Mouse (Mus musculus): ENCODE measurements around the gene Slc7a9.

Gene Slc7a9

DNA sequence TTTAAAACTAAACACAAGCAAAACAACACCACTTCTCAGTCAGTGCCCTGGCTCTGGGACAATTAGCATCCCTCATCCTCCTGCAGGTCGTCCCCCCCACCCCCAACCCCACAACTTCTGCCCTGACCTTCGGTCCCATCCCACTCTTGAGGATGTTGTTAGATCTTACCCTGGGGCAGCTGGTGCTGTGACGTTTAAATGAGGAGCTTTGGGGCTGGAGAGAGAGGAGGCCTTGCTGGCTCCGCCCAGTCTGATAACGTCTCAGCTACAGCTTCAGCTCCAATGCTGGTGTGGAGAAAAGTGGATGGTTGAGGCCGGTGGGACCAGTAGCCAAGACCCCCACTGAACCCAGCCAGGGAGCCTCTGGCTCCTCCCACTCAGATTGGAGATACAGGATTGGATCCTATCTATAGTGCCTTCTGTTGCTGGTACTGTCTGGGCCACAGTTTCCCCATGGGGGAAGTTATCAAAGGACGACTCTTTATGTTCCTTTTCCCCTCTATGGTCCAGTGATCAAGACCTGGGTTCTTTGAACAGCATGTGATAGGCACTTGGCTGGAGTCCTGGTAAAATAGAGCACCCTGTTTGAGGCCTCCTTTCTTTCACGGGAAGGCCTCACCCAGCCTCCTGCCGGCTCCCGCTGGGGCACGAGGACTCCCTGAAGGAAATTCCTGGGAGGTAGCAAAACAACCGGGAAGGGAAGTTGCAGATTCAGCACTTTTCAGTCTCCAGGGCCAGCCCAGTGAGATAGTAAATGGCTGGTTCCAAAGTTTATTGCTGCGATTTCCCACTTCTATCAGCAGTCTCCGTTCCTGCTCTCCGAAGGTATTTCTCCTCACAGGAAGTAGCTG is at the start of gene Slc7a9:
Gene Slc7a9, plus strand, starts transcription at position 801 of the 851 bp plus-strand sequence.
- DNase-seq (ENCODE audit: low read depth, low spot score), result no peak

- no peak for DNase-seq (ENCODE audit: low read depth, low spot score)
Measured at GRCm38 (mm10) chr7:35401169-35401568, 47.4 kb upstream of the Slc7a9 start.

- DNase-seq (ENCODE audit: low read depth, low spot score), result no peak
Measured at GRCm38 (mm10) chr7:35415226-35415625, 33.4 kb upstream of the Slc7a9 start.

DNA sequence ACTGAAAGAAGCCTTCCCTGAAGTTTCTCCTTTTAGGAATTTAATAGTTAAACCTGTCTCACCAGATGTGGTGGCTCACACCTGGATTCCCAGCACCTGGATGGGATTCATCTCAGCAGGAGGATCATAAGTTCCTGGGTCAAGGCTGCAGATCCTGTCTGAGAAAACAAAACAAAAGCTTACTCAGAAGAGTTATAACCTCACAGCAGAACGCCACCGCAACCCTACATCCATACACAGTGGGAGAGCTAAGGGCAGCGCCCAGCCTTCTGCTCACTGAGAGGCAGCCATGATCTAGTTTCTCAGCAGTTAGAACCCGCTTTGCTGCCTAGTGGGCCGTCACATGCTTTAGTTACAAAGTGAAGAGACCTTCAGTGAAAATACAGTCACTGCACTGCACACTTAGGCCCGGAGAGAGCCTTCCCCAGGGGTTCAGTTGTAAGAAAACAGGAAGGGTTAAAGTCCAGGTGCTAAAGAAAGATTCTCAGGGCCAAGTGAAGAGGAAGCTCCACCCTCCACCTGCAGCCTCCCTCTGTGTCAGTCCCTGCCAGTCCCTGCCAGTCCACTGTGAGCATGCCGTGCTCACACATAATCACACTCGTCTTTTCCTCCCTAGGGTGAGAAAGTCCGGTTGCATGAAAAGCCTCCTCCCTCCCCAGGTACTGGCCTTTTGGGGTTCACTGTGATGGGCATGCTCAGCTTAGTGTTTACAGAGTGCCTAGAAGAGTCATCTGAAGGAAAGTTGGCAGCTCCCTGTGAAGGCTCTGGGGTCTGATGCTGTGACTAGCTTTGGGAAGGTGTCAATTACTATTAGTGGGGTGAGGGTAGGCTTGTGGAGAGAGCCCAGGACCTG is 32.6 kb upstream of the Slc7a9 start:
- DNase-seq (ENCODE audit: low read depth, low spot score), result no peak

GRCm38 (mm10) chr7:35416654-35416948 is 32.0 kb upstream of the Slc7a9 start:
- DNase-seq (ENCODE audit: low read depth, low spot score), result no peak

GRCm38 (mm10) chr7:35423071-35423470 is 25.5 kb upstream of the Slc7a9 start:
- no peak for DNase-seq (ENCODE audit: low read depth, low spot score)

GRCm38 (mm10) chr7:35428146-35428545 is 20.4 kb upstream of the Slc7a9 start:
- DNase-seq (ENCODE audit: low read depth, low spot score), result no peak

- no peak for DNase-seq (ENCODE audit: low read depth, low spot score)
Measured at GRCm38 (mm10) chr7:35435266-35435665, 13.3 kb upstream of the Slc7a9 start.

DNA sequence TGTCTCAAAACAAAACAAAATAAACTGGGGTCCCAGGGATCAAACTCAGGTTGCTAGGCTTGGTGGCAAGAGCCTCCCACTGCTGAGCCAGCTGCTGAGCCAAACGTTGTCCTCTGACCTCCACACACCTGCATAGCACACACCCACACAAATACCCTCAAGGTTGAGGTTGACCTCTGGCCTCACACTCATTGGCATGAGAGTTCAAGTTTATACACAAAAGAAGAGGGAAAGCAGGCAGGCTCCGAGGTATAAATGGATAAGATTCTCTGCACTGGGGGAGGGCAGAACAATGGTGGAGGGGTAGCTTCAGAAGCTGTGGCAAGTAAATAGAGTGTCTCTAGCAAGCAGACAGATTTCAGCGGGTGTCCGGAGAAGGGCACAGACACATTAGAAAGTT is 1.1 kb upstream of the Slc7a9 start:
- DNase-seq (ENCODE audit: low read depth, low spot score), result no peak

- DNase-seq (ENCODE audit: low read depth, low spot score), result no peak
Measured at GRCm38 (mm10) chr7:35448867-35449266, 271 bp downstream of the Slc7a9 start.

GRCm38 (mm10) chr7:35456091-35456814 is 7.7 kb downstream of the Slc7a9 start:
- no peak for DNase-seq (ENCODE audit: low read depth, low spot score)

- no peak for DNase-seq (ENCODE audit: low read depth, low spot score)
Measured at GRCm38 (mm10) chr7:35460971-35461370, 12.4 kb downstream of the Slc7a9 start.

DNA sequence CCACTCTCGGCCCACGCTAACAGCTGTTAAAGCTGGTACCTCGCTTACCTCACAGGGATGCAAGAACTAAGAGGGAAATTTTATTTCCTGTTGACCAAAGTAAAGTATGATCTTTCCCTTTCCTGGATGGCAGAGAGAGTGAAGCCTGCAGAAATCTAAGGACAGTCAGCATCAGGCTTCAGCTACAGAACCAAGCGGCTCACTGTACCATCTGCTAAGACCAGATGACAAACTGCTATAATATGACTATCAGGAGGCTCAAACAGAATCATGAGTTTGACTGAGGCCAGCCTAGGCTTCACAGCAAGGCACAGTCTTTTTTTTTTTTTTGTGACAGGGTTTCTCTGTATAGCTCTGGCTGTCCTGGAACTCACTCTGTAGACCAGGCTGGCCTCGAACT is 16.4 kb downstream of the Slc7a9 start:
- no peak for DNase-seq (ENCODE audit: low read depth, low spot score)

DNA sequence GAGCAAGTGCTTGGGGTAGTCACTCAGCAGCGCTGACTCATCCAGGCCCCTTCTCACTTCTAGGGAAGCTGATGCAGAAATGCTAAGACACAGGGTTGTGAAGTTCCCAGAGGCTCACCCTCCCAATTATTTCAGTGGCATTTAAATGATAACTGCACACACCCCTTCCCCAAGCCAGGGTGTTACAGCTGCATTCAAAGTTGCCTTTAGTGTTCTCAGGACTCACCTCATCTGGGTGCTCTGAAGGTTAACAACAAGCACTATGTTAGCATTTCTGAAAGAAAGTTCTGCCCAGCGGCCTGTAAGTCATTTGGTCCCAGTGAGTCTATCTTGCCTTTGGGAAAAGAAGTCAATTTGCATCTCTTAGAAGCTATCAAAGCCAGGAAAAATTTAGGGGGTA is 19.3 kb downstream of the Slc7a9 start:
- DNase-seq (ENCODE audit: low read depth, low spot score), result no peak

DNA sequence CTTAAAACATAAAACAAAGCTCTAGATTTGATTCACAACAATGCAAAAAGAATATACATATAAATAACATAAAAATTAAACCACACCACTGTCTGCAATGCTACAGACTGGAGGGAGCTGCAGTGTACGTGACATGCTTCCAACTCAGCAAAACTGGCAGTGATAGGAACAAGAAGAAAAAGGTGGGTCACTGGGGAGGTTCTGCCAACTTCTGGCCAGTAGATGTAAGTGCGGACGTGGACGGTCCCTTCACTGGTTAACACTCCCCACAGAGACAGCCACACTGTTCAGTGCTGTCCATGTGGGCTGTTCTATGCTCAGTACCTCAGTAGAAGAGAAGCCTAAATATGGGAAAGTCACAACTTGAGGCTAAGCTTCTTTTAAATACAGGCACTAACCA is 22.2 kb downstream of the Slc7a9 start:
- DNase-seq (ENCODE audit: low read depth, low spot score), result no peak

- DNase-seq (ENCODE audit: low read depth, low spot score), result no peak
Measured at GRCm38 (mm10) chr7:35476457-35476856, 27.9 kb downstream of the Slc7a9 start.

GRCm38 (mm10) chr7:35485126-35485525 is 36.5 kb downstream of the Slc7a9 start:
- DNase-seq (ENCODE audit: low read depth, low spot score), result no peak

GRCm38 (mm10) chr7:35486553-35486952 is 38.0 kb downstream of the Slc7a9 start:
- no peak for DNase-seq (ENCODE audit: low read depth, low spot score)

- DNase-seq (ENCODE audit: low read depth, low spot score), result no peak
Measured at GRCm38 (mm10) chr7:35490186-35490585, 41.6 kb downstream of the Slc7a9 start.

- DNase-seq (ENCODE audit: low read depth, low spot score), result no peak
Measured at GRCm38 (mm10) chr7:35491005-35491404, 42.4 kb downstream of the Slc7a9 start.

DNA sequence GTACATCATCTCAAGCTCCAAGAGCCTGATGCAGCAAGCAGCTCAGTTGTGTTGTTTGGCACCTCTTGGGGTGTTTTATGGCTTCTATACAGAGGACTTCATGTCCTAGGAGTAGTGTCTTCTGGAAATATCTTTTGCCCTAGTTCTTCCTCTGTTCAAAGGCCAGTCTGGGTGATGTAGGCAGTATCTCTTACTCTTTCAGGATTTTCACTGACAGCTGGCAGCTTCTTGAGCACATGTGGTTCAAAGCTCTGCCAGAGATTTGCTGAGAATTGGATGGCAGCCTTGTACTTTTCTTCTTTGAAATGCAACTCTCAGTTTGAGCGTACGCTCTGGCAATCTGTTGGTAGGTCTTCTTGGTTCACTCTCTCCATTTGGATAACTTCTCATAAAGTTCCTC is 48.9 kb downstream of the Slc7a9 start:
- no peak for DNase-seq (ENCODE audit: low read depth, low spot score)

- no peak for DNase-seq (ENCODE audit: low read depth, low spot score)
Measured at GRCm38 (mm10) chr7:35501995-35502394, 53.4 kb downstream of the Slc7a9 start.

All from CD4-positive, CD25-positive, alpha-beta regulatory T cell, adult 2 months (primary cell).